Mouse (Mus musculus) right cerebral cortex, postnatal 25 days (tissue): ENCODE results near the gene Sox5.

Experiments
- DNase-seq: peaks from one replicate; pipeline ENCODE4 v3.0.0; 2022

Sox5 gene

GRCm38 (mm10) chr6:144010285-144010684, 771.5 kb downstream of the Sox5 start:
- no peak for DNase-seq

- no peak for DNase-seq
Observed at GRCm38 (mm10) chr6:144005132-144005531, 776.6 kb downstream of the Sox5 start.

GRCm38 (mm10) chr6:143998201-143998600, 783.6 kb downstream of the Sox5 start:
- DNase-seq: no peak

GRCm38 (mm10) chr6:143997616-143998015, 784.2 kb downstream of the Sox5 start:
- no peak for DNase-seq

GRCm38 (mm10) chr6:143995046-143995445, 786.7 kb downstream of the Sox5 start:
- DNase-seq: no peak

GRCm38 (mm10) chr6:143987548-143987947, 794.2 kb downstream of the Sox5 start:
- DNase-seq: no peak

GRCm38 (mm10) chr6:143980131-143980530, 801.6 kb downstream of the Sox5 start:
- DNase-seq: no peak

- DNase-seq: no peak
Observed at GRCm38 (mm10) chr6:143967724-143968400, 813.9 kb downstream of the Sox5 start.

- DNase-seq: no peak
Observed at GRCm38 (mm10) chr6:143960487-143960886, 821.3 kb downstream of the Sox5 start.

GRCm38 (mm10) chr6:143960081-143960480, 821.7 kb downstream of the Sox5 start:
- DNase-seq: no peak

GRCm38 (mm10) chr6:143958372-143958771, 823.4 kb downstream of the Sox5 start:
- no peak for DNase-seq

GRCm38 (mm10) chr6:143957063-143957462, 824.7 kb downstream of the Sox5 start:
- DNase-seq: no peak

GRCm38 (mm10) chr6:143948553-143949308, 833.0 kb downstream of the Sox5 start:
- DNase-seq: no peak

GRCm38 (mm10) chr6:143948071-143948470, 833.7 kb downstream of the Sox5 start:
- DNase-seq: no peak

- DNase-seq: no peak
Observed at GRCm38 (mm10) chr6:143943126-143943525, 838.7 kb downstream of the Sox5 start.

GRCm38 (mm10) chr6:143941291-143941785, 840.4 kb downstream of the Sox5 start:
- DNase-seq: no peak

GRCm38 (mm10) chr6:143923146-143923545, 858.6 kb downstream of the Sox5 start:
- DNase-seq: no peak

GRCm38 (mm10) chr6:143918405-143918947, 863.3 kb downstream of the Sox5 start:
- no peak for DNase-seq

- DNase-seq: no peak
Observed at GRCm38 (mm10) chr6:143916152-143916735, 865.5 kb downstream of the Sox5 start.

- no peak for DNase-seq
Observed at GRCm38 (mm10) chr6:143915686-143916085, 866.1 kb downstream of the Sox5 start.

GRCm38 (mm10) chr6:143912316-143912715, 869.5 kb downstream of the Sox5 start:
- DNase-seq: no peak

GRCm38 (mm10) chr6:143904693-143905031, 877.1 kb downstream of the Sox5 start:
- DNase-seq: no peak

GRCm38 (mm10) chr6:143903981-143904692, 877.6 kb downstream of the Sox5 start:
- no peak for DNase-seq
